ENCODE assay signal across 29 mouse cellular contexts in genomic region chr4:65120329-65120728, GRCm38 (mm10). TPM values are rescaled to one million over a fixed set of nuclear protein-coding genes. Genes with fewer than 3 reads are reported as not detected.
DNase-seq lines count a peak whose midpoint lies in the region; ATAC-seq and TF ChIP-seq lines count a peak whose summit lies in the region.
"Had no signal": no experiment of that assay in that cellular context is flagged by ENCODE, and none has a peak within 500 bp of the region (broad histone marks: within the 10 kb centered on the region; RNA-seq: fewer than 3 reads in every experiment).

No protein-coding gene starts in this region.

- no peak overlapping the region for H3K27ac ChIP-seq in gastrocnemius, adult 2 months
- no peak overlapping the region for H3K27ac ChIP-seq in kidney, postnatal 0 days
- no peak overlapping the region for H3K27ac ChIP-seq in liver, postnatal 0 days (ENCODE audit: low read depth)
- H3K27ac ChIP-seq in liver, embryonic 11.5 days (ENCODE audit: low read depth, low read length) = no peak overlapping the region
- H3K27ac ChIP-seq: hindbrain, embryonic 10.5 days; hindbrain, embryonic 15.5 days; liver, embryonic 15.5 days; midbrain, embryonic 12.5 days; neural tube, embryonic 12.5 days had no signal

- no peak for TF ChIP-seq EP300 in liver, postnatal 0 days (IDR thresholded peaks at IDR 0.05; ENCODE audit: low read depth)

- H3K4me2 ChIP-seq in kidney, postnatal 0 days (ENCODE audit: low read length) = no peak overlapping the region
- H3K4me2 ChIP-seq in liver, postnatal 0 days (ENCODE audit: low read depth, low read length) = no peak overlapping the region
- no peak overlapping the region for H3K4me2 ChIP-seq in liver, embryonic 11.5 days
- H3K4me2 ChIP-seq: heart, embryonic 12.5 days; hindbrain, embryonic 15.5 days; liver, embryonic 15.5 days; midbrain, embryonic 12.5 days; neural tube, embryonic 12.5 days had no signal

- no peak for DNase-seq in gastrocnemius, adult 2 months
- no peak for DNase-seq in gastrocnemius, adult 18-20 months (ENCODE audit: low spot score)
- DNase-seq in kidney, postnatal 0 days (ENCODE audit: low spot score) = peak; percentile 7
- no peak for DNase-seq in kidney, adult 18-20 months
- DNase-seq in liver, postnatal 0 days = no peak
- DNase-seq in liver, embryonic 11.5 days (ENCODE audit: low spot score) = no peak
- peak; percentile 22 to 42 for DNase-seq in kidney, postnatal 36 days
- no peak for DNase-seq in ovary, postnatal 36 days (ENCODE audit: low spot score)
- DNase-seq: adrenal gland, adult 8-10 months; cerebellum, adult 8-10 months; cerebellum, postnatal 25 days; gastrocnemius, postnatal 25 days; layer of hippocampus, postnatal 36 days; liver; lung, postnatal 4 days; right cerebral cortex, postnatal 14 days had no signal

- intact Hi-C loops in gastrocnemius, adult 2 months (cut with DNase I) = loop anchor here (5.0 kb wide), 1 partner anchor 377 kb away; no protein-coding TSS in a partner anchor

- no peak overlapping the region for H3K4me3 ChIP-seq in gastrocnemius, adult 2 months
- no peak overlapping the region for H3K4me3 ChIP-seq in kidney, postnatal 0 days (replicated peaks; ENCODE audit: low read depth, low read length)
- no peak overlapping the region for H3K4me3 ChIP-seq in liver, postnatal 0 days (ENCODE audit: low read depth, low read length)
- H3K4me3 ChIP-seq in liver, embryonic 11.5 days (ENCODE audit: low read depth, low read length) = no peak overlapping the region
- H3K4me3 ChIP-seq: erythroblast, embryonic 14.5 days; heart, embryonic 12.5 days; hindbrain, embryonic 10.5 days; hindbrain, embryonic 15.5 days; liver, embryonic 15.5 days; megakaryocyte, embryonic 14.5 days; midbrain, embryonic 12.5 days; myocyte; neural tube, embryonic 12.5 days had no signal

- H3K4me1 ChIP-seq in kidney, postnatal 0 days (replicated peaks; ENCODE audit: insufficient read depth, low read length) = 0 out of 2 replicates have a peak, but pooled peaks cover 2% of the 10 kb centered on the region
- no peaks in the 10 kb centered on the region for H3K4me1 ChIP-seq in liver, postnatal 0 days (ENCODE audit: insufficient read depth)
- no peaks in the 10 kb centered on the region for H3K4me1 ChIP-seq in liver, embryonic 11.5 days (replicated peaks; ENCODE audit: control insufficient read depth, insufficient read depth, low read length)
- H3K4me1 ChIP-seq: liver, embryonic 15.5 days had no signal

- no peaks in the 10 kb centered on the region for H3K9me3 ChIP-seq in kidney, postnatal 0 days (replicated peaks; ENCODE audit: low read length)
- H3K9me3 ChIP-seq in liver, postnatal 0 days (ENCODE audit: low read length) = no peaks in the 10 kb centered on the region
- no peaks in the 10 kb centered on the region for H3K9me3 ChIP-seq in liver, embryonic 11.5 days (ENCODE audit: control insufficient read depth, low read length)
- H3K9me3 ChIP-seq: heart, embryonic 12.5 days; hindbrain, embryonic 10.5 days; hindbrain, embryonic 15.5 days; liver, embryonic 15.5 days; megakaryocyte, embryonic 14.5 days; midbrain, embryonic 12.5 days; neural tube, embryonic 12.5 days had no signal

- peak; percentile 38; the same call in 1 of the 2 replicates for TF ChIP-seq CTCF in gastrocnemius, adult 2 months (IDR thresholded peaks at IDR 0.05)
- TF ChIP-seq CTCF in kidney, postnatal 0 days (IDR thresholded peaks at IDR 0.05; ENCODE audit: low read depth) = peak; percentile 51
- TF ChIP-seq CTCF in liver, postnatal 0 days (IDR thresholded peaks at IDR 0.05; ENCODE audit: low read depth) = peak; percentile 30; the same call in 1 of the 2 replicates

- H3K27me3 ChIP-seq in kidney, postnatal 0 days (ENCODE audit: insufficient read depth, low read length) = no peaks in the 10 kb centered on the region
- H3K27me3 ChIP-seq in liver, postnatal 0 days (ENCODE audit: insufficient read depth, low read length) = peaks cover 15% of the 10 kb centered on the region
- H3K27me3 ChIP-seq in liver, embryonic 11.5 days (replicated peaks; ENCODE audit: control insufficient read depth, insufficient read depth, low read length) = peaks cover 24% of the 10 kb centered on the region
- H3K27me3 ChIP-seq: heart, embryonic 12.5 days had no signal

- WGBS in kidney, postnatal 0 days = 57% methylated on average over 1 of the region's 1 CpGs
- 34% methylated on average over 1 of the region's 1 CpGs for WGBS in liver, postnatal 0 days (ENCODE audit: insufficient replicate concordance)
- WGBS in liver, embryonic 11.5 days = 43% methylated on average over 1 of the region's 1 CpGs

- no peak for ATAC-seq in kidney, postnatal 0 days (replicated peaks; ENCODE audit: low FRiP score, low read depth)
- ATAC-seq in liver, postnatal 0 days = no peak
- ATAC-seq in liver, embryonic 11.5 days (replicated peaks; ENCODE audit: low FRiP score) = no peak
- ATAC-seq: activated CD4-positive, CD25-positive, alpha-beta regulatory T cell, adult 4 months; CD4-positive, CD25-positive, alpha-beta regulatory T cell, adult 4 months; forebrain, embryonic 16.5 days; inflammation-experienced regulatory T-cells, adult 6 months had no signal

- H3K9ac ChIP-seq in kidney, postnatal 0 days (ENCODE audit: low read depth, low read length) = no peak overlapping the region
- no peak overlapping the region for H3K9ac ChIP-seq in liver, postnatal 0 days (replicated peaks)
- H3K9ac ChIP-seq in liver, embryonic 11.5 days (ENCODE audit: low read depth, low read length) = no peak overlapping the region
- H3K9ac ChIP-seq: heart, embryonic 12.5 days; hindbrain, embryonic 15.5 days; liver, embryonic 15.5 days; midbrain, embryonic 12.5 days; neural tube, embryonic 12.5 days had no signal

- no peaks in the 10 kb centered on the region for H3K36me3 ChIP-seq in kidney, postnatal 0 days (ENCODE audit: insufficient read depth, low read length)
- H3K36me3 ChIP-seq in liver, postnatal 0 days (replicated peaks; ENCODE audit: insufficient read depth, low read length) = no peaks in the 10 kb centered on the region
- no peaks in the 10 kb centered on the region for H3K36me3 ChIP-seq in liver, embryonic 11.5 days (ENCODE audit: control insufficient read depth, insufficient read depth, low read length)
- H3K36me3 ChIP-seq: heart, embryonic 12.5 days; hindbrain, embryonic 10.5 days; hindbrain, embryonic 15.5 days; liver, embryonic 15.5 days; midbrain, embryonic 12.5 days; neural tube, embryonic 12.5 days had no signal

RNA-seq across cellular contexts. Expression of gene Pappa, which starts 3.6 kb away (rescaled TPM):
- under 1 TPM; 0.36 to 0.61 TPM for total RNA-seq in gastrocnemius, adult 2 months (2021)
- total RNA-seq in gastrocnemius, adult 18-20 months (2021) = under 1 TPM; 0.24 to 0.46 TPM
- polyA plus RNA-seq in kidney, postnatal 0 days (2015; fragmentation: Nextera tagmentation; extraction: Ambion mirVana) = 1.5 and 1.7 TPM in 2 replicates
- 0.01 and 0.02 TPM in 2 replicates for polyA plus RNA-seq in liver, postnatal 0 days (2015; fragmentation: Nextera tagmentation; extraction: Ambion mirVana)
- 0.36 and 0.40 TPM in 2 replicates for polyA plus RNA-seq in liver, embryonic 11.5 days (2014; fragmentation: Nextera tagmentation; extraction: Ambion mirVana)
- polyA plus RNA-seq: activated CD4-positive, CD25-positive, alpha-beta regulatory T cell, adult 4 months; erythroblast, embryonic 14.5 days; inflammation-experienced regulatory T-cells, adult 6 months had no signal

Comparison
In these comparisons a context has a peak if more than half of its experiments do, and no peak if none do; other contexts are left out.
1. DNase-seq: peak in kidney, postnatal 0 days (single experiment) and kidney, postnatal 36 days (2 of 2); none in gastrocnemius, adult 2 months (single experiment), gastrocnemius, adult 18-20 months (single experiment), kidney, adult 18-20 months (single experiment), liver, postnatal 0 days (single experiment), liver, embryonic 11.5 days (single experiment) and ovary, postnatal 36 days (single experiment).
2. Peak in every context shown above with its lines, with median percentiles within 50 percentile points of each other: CTCF ChIP-seq.